Mouse (Mus musculus) brain, embryonic 14.5 days (tissue): Measurements from ENCODE around the gene 1700029I15Rik.

Experiments used
- CTCF ChIP-seq: fragments of 200-500 bp; IDR thresholded peaks from 2 replicates; pipeline ENCODE4 v1.5.1; 2012; ENCODE audit warnings: inconsistent platforms, mild to moderate bottlenecking, moderate library complexity, borderline replicate concordance; ENCODE audit not compliant: insufficient read depth, insufficient read length; ENCODE audit errors: extremely low read depth
- POLR2A ChIP-seq: fragments of 200-500 bp; IDR thresholded peaks from 2 replicates; pipeline ENCODE4 v1.6.1; 2012; ENCODE audit warnings: mild to moderate bottlenecking, inconsistent platforms, borderline replicate concordance; ENCODE audit not compliant: poor library complexity, insufficient read depth, insufficient read length, severe bottlenecking; ENCODE audit errors: extremely low read depth

DNA sequence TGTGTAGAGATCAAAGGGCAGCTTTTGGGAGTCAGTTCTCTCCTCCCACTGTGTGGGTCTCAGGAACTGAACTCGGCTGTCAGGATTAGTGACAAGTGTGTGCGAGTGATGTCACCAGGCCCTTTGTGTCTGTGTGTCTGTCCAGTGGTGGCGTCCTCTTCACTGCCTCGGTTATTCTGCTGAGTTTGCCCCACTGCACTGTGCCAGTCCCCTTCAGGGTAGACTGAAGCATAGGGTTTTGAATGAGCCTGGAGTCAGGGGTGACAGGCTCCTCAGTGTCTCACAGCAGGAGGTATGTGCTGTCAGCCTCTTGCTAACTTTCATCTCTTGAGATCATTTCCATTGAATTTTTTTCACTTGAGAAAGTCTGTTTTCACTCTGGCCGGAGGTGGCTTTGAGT lies 28.9 kb upstream of the 1700029I15Rik start:
- TF ChIP-seq CTCF (no peak), POLR2A (no peak)
